Mouse (Mus musculus): ENCODE results near the gene Magix. TPM values are rescaled to one million over a fixed set of nuclear protein-coding genes. Genes with fewer than 3 reads are reported as not detected.

The Magix gene
- polyA plus RNA-seq, 1 experiment from 2014 or later = 0.50 TPM

GRCm38 (mm10) chrX:7688321-7688720 is 7.3 kb upstream of the Magix start:
- H3K27ac ChIP-seq (replicated peaks; ENCODE audit: low read depth, low read length) = no peak overlapping the region
- ATAC-seq (ENCODE audit: low read depth) = no peak
- no peaks in the 10 kb centered on the region for H3K36me3 ChIP-seq (ENCODE audit: control insufficient read depth, insufficient read depth, low read length)
- DNase-seq (ENCODE audit: low spot score) = no peak
- no peaks in the 10 kb centered on the region for H3K4me1 ChIP-seq (ENCODE audit: control insufficient read depth, insufficient read depth, low read length)
- 88% methylated on average over 2 of the region's 2 CpGs for WGBS
- H3K9ac ChIP-seq (ENCODE audit: low read depth, low read length) = no peak overlapping the region
- H3K27me3 ChIP-seq (replicated peaks; ENCODE audit: control insufficient read depth, insufficient read depth, low read length) = no peaks in the 10 kb centered on the region
- no peak overlapping the region for H3K4me3 ChIP-seq (ENCODE audit: low read depth, low read length)
- H3K9me3 ChIP-seq (ENCODE audit: control insufficient read depth, low read length) = no peaks in the 10 kb centered on the region
- no peak overlapping the region for H3K4me2 ChIP-seq (ENCODE audit: low read depth, low read length)

GRCm38 (mm10) chrX:7680057-7680412 is 1.0 kb downstream of the Magix start:
- ATAC-seq (ENCODE audit: low read depth) = no peak
- H3K9ac ChIP-seq (ENCODE audit: low read depth, low read length) = no peak overlapping the region

GRCm38 (mm10) chrX:7679405-7680056 is 1.5 kb downstream of the Magix start:
- Histone ChIP-seq H3K27me3 (replicated peaks; ENCODE audit: control insufficient read depth, insufficient read depth, low read length) (no peaks in the 10 kb centered on the region), H3K9me3 (ENCODE audit: control insufficient read depth, low read length) (no peaks in the 10 kb centered on the region), H3K4me1 (ENCODE audit: control insufficient read depth, insufficient read depth, low read length) (no peaks in the 10 kb centered on the region), H3K9ac (ENCODE audit: low read depth, low read length) (no peak overlapping the region), H3K27ac (replicated peaks; ENCODE audit: low read depth, low read length) (no peak overlapping the region), H3K4me2 (ENCODE audit: low read depth, low read length) (peak overlapping the region; percentile 55), H3K36me3 (ENCODE audit: control insufficient read depth, insufficient read depth, low read length) (no peaks in the 10 kb centered on the region), H3K4me3 (ENCODE audit: low read depth, low read length) (peak overlapping the region; percentile 30)
- DNase-seq (ENCODE audit: low spot score) (peak; percentile 94), ATAC-seq (ENCODE audit: low read depth) (peak; percentile 98)
- 23% methylated on average over 18 of the region's 27 CpGs for WGBS

More at GRCm38 (mm10) chrX:7680057-7680412, 1.0 kb downstream of the Magix start:
- Histone ChIP-seq H3K4me1 (ENCODE audit: control insufficient read depth, insufficient read depth, low read length) (no peaks in the 10 kb centered on the region), H3K27me3 (replicated peaks; ENCODE audit: control insufficient read depth, insufficient read depth, low read length) (no peaks in the 10 kb centered on the region), H3K9me3 (ENCODE audit: control insufficient read depth, low read length) (no peaks in the 10 kb centered on the region), H3K4me3 (ENCODE audit: low read depth, low read length) (peak overlapping the region; percentile 30), H3K36me3 (ENCODE audit: control insufficient read depth, insufficient read depth, low read length) (no peaks in the 10 kb centered on the region), H3K4me2 (ENCODE audit: low read depth, low read length) (peak overlapping the region; percentile 55), H3K27ac (replicated peaks; ENCODE audit: low read depth, low read length) (no peak overlapping the region)
- WGBS = 17% methylated on average over 11 of the region's 12 CpGs
- DNase-seq (ENCODE audit: low spot score) = no peak

GRCm38 (mm10) chrX:7678986-7679385 is 2.1 kb downstream of the Magix start:
- Histone ChIP-seq H3K36me3 (ENCODE audit: control insufficient read depth, insufficient read depth, low read length) (no peaks in the 10 kb centered on the region), H3K9ac (ENCODE audit: low read depth, low read length) (no peak overlapping the region), H3K9me3 (ENCODE audit: control insufficient read depth, low read length) (no peaks in the 10 kb centered on the region), H3K27me3 (replicated peaks; ENCODE audit: control insufficient read depth, insufficient read depth, low read length) (no peaks in the 10 kb centered on the region), H3K4me2 (ENCODE audit: low read depth, low read length) (peak overlapping the region; percentile 55; the same call in 1 of the 2 replicates), H3K27ac (replicated peaks; ENCODE audit: low read depth, low read length) (no peak overlapping the region), H3K4me3 (ENCODE audit: low read depth, low read length) (no peak overlapping the region), H3K4me1 (ENCODE audit: control insufficient read depth, insufficient read depth, low read length) (no peaks in the 10 kb centered on the region)
- DNase-seq (ENCODE audit: low spot score) (no peak), ATAC-seq (ENCODE audit: low read depth) (no peak)
- WGBS = 47% methylated on average over 3 of the region's 3 CpGs

GRCm38 (mm10) chrX:7675001-7675380 is 6.1 kb downstream of the Magix start:
- Histone ChIP-seq H3K4me3 (ENCODE audit: low read depth, low read length) (peak overlapping the region; percentile 26), H3K9me3 (ENCODE audit: control insufficient read depth, low read length) (no peaks in the 10 kb centered on the region), H3K36me3 (ENCODE audit: control insufficient read depth, insufficient read depth, low read length) (no peaks in the 10 kb centered on the region), H3K9ac (ENCODE audit: low read depth, low read length) (peak overlapping the region; percentile 47), H3K27ac (replicated peaks; ENCODE audit: low read depth, low read length) (peak overlapping the region; percentile 75), H3K4me2 (ENCODE audit: low read depth, low read length) (peak overlapping the region; percentile 53), H3K4me1 (ENCODE audit: control insufficient read depth, insufficient read depth, low read length) (no peaks in the 10 kb centered on the region), H3K27me3 (replicated peaks; ENCODE audit: control insufficient read depth, insufficient read depth, low read length) (no peaks in the 10 kb centered on the region)
- DNase-seq (ENCODE audit: low spot score) (no peak), ATAC-seq (ENCODE audit: low read depth) (no peak; the same call in 1 of the 2 replicates)
- 21% methylated on average over 10 of the region's 10 CpGs for WGBS

- Histone ChIP-seq H3K27ac (replicated peaks; ENCODE audit: low read depth, low read length) (peak overlapping the region; percentile 75), H3K4me1 (ENCODE audit: control insufficient read depth, insufficient read depth, low read length) (no peaks in the 10 kb centered on the region), H3K4me3 (ENCODE audit: low read depth, low read length) (peak overlapping the region; percentile 26), H3K9ac (ENCODE audit: low read depth, low read length) (peak overlapping the region; percentile 47), H3K9me3 (ENCODE audit: control insufficient read depth, low read length) (no peaks in the 10 kb centered on the region), H3K27me3 (replicated peaks; ENCODE audit: control insufficient read depth, insufficient read depth, low read length) (no peaks in the 10 kb centered on the region), H3K4me2 (ENCODE audit: low read depth, low read length) (peak overlapping the region; percentile 53), H3K36me3 (ENCODE audit: control insufficient read depth, insufficient read depth, low read length) (no peaks in the 10 kb centered on the region)
- DNase-seq (ENCODE audit: low spot score) (peak; percentile 52), ATAC-seq (ENCODE audit: low read depth) (peak; percentile 65)
- WGBS = 39% methylated on average over 26 of the region's 28 CpGs
Measured at GRCm38 (mm10) chrX:7674284-7675000, 6.6 kb downstream of the Magix start.

- Histone ChIP-seq H3K9me3 (ENCODE audit: control insufficient read depth, low read length) (no peaks in the 10 kb centered on the region), H3K27me3 (replicated peaks; ENCODE audit: control insufficient read depth, insufficient read depth, low read length) (no peaks in the 10 kb centered on the region), H3K27ac (replicated peaks; ENCODE audit: low read depth, low read length) (peak overlapping the region; percentile 75), H3K4me3 (ENCODE audit: low read depth, low read length) (peak overlapping the region; percentile 26), H3K4me1 (ENCODE audit: control insufficient read depth, insufficient read depth, low read length) (no peaks in the 10 kb centered on the region), H3K4me2 (ENCODE audit: low read depth, low read length) (peak overlapping the region; percentile 53), H3K9ac (ENCODE audit: low read depth, low read length) (no peak overlapping the region), H3K36me3 (ENCODE audit: control insufficient read depth, insufficient read depth, low read length) (no peaks in the 10 kb centered on the region)
- DNase-seq (ENCODE audit: low spot score) (peak; percentile 63), ATAC-seq (ENCODE audit: low read depth) (peak; percentile 32; the same call in 1 of the 2 replicates)
- 34% methylated on average over 10 of the region's 12 CpGs for WGBS
Measured at GRCm38 (mm10) chrX:7673578-7674281, 7.3 kb downstream of the Magix start.

- H3K9ac ChIP-seq (ENCODE audit: low read depth, low read length) = no peak overlapping the region
- no peak overlapping the region for H3K27ac ChIP-seq (replicated peaks; ENCODE audit: low read depth, low read length)
- H3K4me1 ChIP-seq (ENCODE audit: control insufficient read depth, insufficient read depth, low read length) = no peaks in the 10 kb centered on the region
- no peaks in the 10 kb centered on the region for H3K27me3 ChIP-seq (replicated peaks; ENCODE audit: control insufficient read depth, insufficient read depth, low read length)
- no peak overlapping the region for H3K4me2 ChIP-seq (ENCODE audit: low read depth, low read length)
- WGBS = 60% methylated on average over 6 of the region's 6 CpGs
- H3K9me3 ChIP-seq (ENCODE audit: control insufficient read depth, low read length) = no peaks in the 10 kb centered on the region
- DNase-seq (ENCODE audit: low spot score) (no peak), ATAC-seq (ENCODE audit: low read depth) (no peak)
- no peaks in the 10 kb centered on the region for H3K36me3 ChIP-seq (ENCODE audit: control insufficient read depth, insufficient read depth, low read length)
- H3K4me3 ChIP-seq (ENCODE audit: low read depth, low read length) = no peak overlapping the region
Measured at GRCm38 (mm10) chrX:7672739-7673138, 8.3 kb downstream of the Magix start.

All from embryonic facial prominence, embryonic 14.5 days (tissue).